Mouse (Mus musculus) embryonic fibroblast, embryonic 13.5 days (primary cell): ENCODE measurements around the gene Rint1.

Experiments
- CTCF ChIP-seq: IDR thresholded peaks from 2 replicates; pipeline ENCODE4 v1.5.1; 2011; ENCODE audit warnings: mild to moderate bottlenecking, control low read depth, low read length, moderate library complexity, borderline replicate concordance; ENCODE audit not compliant: insufficient read depth
- POLR2A ChIP-seq: IDR thresholded peaks from 2 replicates; pipeline ENCODE4 v1.6.1; 2011; ENCODE audit warnings: low read depth, mild to moderate bottlenecking, control low read depth, low read length, moderate library complexity

- TF ChIP-seq CTCF (no peak), POLR2A (no peak)
Observed at GRCm38 (mm10) chr5:23857189-23857588, 69.7 kb downstream of the Rint1 start.
